Mouse (Mus musculus) gonadal fat pad, adult 2 months (tissue): ENCODE results near the gene Tmem150c. TPM values are rescaled to one million over a fixed set of nuclear protein-coding genes. Genes with fewer than 3 reads are reported as not detected.

ENCODE experiments used
- polyA plus RNA-seq: library from polyadenylated mRNA; depleted of rRNA; stranded (reverse); fragments of >200 nt; gene quantifications from 2 replicates; pipeline ENCODE4 v1.2.3, GENCODE M21; 2012; rRNA removed

The Tmem150c gene
- polyA plus RNA-seq, 1 experiment, result 103 TPM

Other genes with a start within 250 kb of the Tmem150c start
- 10.5 and 30.3 TPM in 2 replicates for gene Hnrnpd, start 180.9 kb downstream of the Tmem150c start, polyA plus RNA-seq
- 6.3 and 8.2 TPM in 2 replicates for gene 4930524J08Rik, start 180.7 kb downstream of the Tmem150c start, polyA plus RNA-seq
- gene Hnrnpdl, start 120.1 kb downstream of the Tmem150c start, polyA plus RNA-seq, result 60.0 and 67.0 TPM in 2 replicates
- gene Enoph1, start 119.8 kb downstream of the Tmem150c start, polyA plus RNA-seq, result 35.1 and 43.3 TPM in 2 replicates